Mouse (Mus musculus) hindlimb bud, embryonic 11.5 days (tissue): ENCODE measurements around the gene Pipox.

Source experiments
- DNase-seq: peaks from one replicate; pipeline ENCODE4 v3.0.0-alpha.2; 2012; ENCODE audit warnings: low read depth, low spot score; ENCODE audit errors: extremely low spot score

Gene Pipox

DNA sequence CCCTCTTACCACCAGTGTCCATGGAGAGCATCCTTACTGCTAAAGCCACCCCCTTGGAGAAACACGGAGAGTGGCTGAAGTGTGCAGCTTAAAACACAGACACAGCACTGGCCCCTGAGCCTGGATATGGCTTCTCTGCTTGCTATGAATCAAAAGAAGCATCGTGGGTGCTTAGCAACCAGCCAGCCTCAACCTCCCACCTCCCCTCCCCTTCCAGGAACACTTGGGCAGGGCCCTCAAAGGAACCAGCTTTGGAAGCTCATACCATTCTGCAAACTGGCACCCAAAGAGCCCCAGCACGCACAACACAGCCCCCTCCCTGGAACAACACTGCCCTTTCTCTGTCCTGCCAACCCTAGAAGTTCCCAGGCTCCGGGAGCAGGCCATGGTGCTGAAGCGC is 15.5 kb upstream of the Pipox start:
- DNase-seq = no peak

DNA sequence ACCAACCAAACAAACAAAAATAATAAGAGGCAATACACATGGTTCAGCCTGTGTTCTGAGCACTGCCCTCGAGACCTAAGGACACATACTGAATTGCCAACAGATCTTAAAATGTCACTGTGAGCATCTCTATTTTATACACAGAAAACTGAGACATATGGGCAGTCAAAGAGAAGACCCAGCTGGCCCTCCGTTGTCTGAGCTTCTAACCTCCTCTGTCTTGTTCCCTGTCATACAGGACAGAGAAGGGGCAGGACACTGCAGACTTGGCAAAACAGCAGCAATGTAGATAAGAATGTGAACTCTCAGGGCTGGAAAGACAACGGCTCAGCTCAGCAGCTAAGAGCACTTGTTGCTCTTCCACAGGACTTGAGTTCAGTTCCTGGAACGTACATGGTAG is 14.6 kb upstream of the Pipox start:
- no peak for DNase-seq

- DNase-seq = no peak
These were observed 12.9 kb upstream of the Pipox start for GRCm38 (mm10) chr11:77906747-77907174.

DNA sequence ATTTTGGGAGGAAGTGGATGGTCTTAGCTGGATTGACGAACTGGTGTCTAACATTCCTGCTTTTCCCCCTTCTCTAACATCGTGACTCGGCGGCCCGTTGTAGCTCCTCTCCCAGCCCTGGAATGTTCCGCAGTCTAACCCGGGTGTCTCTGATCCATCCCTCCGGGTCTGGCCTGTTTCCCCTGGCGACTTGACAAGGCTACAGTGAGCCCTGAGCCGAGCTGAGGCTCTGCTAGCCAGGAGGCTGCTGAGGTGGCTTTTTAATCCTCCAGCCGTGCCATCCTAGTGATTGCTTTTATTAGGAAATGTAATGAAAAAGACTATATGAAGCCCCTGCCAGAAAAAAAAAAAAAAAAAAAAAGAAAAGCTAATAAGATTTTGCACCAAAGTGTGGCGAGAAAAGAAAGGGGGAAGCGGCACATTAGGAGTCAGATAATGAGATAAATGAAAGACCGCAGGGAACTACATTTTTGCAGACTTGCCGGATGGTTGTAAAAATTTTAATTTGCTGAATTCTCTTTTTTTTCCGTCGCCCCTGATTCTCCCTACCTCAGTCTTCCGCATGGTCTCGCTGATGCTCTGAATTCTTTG is 12.3 kb upstream of the Pipox start:
- no peak for DNase-seq

- no peak for DNase-seq
These were observed 10.8 kb upstream of the Pipox start for GRCm38 (mm10) chr11:77904707-77905106.

- DNase-seq = no peak
These were observed 9.9 kb upstream of the Pipox start for GRCm38 (mm10) chr11:77903761-77904160.

- DNase-seq = no peak
These were observed 8.0 kb upstream of the Pipox start for GRCm38 (mm10) chr11:77901775-77902355.

DNA sequence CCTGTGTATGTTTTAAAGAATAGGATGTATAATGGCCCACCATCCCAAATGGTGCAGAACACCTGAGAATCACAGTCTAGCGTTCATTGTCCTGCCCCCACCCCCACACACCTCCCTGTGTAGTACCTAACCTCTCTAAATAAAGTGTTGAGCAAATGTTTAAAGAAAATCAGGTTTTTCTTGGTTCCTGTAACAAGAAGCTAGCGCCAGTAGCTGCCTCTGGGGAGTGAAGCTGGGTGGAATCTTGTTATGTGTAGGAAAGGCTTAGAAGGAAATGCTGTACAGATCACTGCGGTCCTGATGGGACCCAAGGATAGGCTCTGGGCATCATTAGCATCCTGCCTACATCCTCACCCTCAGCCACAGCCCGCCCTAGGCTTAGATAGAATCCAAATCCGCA is 7.5 kb upstream of the Pipox start:
- DNase-seq = no peak

DNA sequence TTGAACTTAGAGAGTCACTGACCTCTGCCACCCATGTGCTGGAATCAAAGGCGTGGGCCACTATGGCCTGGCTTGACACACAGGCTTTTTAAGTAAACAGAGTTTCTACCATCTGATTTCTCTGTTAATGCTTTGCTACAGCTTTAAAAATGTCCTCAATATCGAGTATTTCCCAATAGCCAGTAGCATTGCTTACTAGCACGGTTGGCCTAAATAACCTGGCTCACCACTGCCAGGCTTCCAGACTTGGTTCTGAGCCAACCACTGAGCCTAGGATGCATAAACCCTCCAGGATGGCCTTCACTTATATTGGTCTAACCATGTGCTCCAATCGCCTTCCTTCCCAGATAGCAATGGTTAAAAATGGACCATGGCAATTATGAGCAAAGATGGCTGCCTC is 6.8 kb upstream of the Pipox start:
- DNase-seq = no peak

- no peak for DNase-seq
These were observed 6.3 kb upstream of the Pipox start for GRCm38 (mm10) chr11:77900187-77900586.

DNA sequence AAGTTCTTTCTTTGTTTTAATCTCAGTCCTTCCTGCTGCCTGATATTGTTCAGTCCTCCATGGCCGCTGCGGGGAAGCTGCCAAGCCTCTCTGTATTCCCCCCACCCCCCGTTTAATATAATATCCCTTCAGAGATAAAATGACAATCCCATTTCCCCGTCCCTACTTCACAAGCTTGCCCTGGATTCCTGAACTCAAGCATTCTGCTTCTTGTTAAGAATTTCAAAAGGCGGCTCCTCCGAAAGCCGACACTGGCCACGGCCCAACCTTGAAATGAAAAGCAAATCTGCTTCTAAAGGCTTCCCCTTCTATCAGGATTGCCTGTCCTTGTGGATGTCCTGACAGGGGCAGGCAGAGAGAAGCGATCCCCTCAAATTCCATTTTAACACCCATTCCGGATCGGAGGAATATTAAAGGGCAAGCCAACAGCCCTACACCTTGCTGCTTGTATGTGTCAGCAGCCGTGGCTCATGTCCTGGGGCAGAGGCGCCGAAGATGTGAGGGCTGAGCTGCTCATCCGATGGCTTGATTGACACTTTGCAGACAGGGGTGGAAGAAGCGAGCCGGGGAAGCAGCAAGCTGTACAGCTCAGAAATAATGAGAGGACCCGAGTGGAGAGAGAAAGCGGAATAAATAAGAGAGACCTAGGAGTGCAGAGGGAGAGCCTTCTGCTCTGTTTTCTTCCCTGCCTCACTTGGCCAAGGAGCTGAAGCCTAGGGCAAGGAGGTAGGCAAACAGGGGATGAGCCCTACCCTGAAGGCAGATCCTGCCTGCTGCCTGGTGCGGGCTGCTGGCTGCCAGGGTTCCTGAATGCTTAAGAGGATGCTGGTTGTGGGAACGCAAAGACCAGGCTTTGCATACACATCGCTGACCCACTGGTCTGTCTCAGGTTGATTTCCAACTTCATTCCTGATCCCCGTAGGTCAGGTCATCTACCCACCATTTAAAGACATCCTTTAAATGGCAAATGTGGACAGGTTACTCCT is 3.2 kb upstream of the Pipox start:
- DNase-seq = no peak

GRCm38 (mm10) chr11:77896480-77896819 is 2.6 kb upstream of the Pipox start:
- no peak for DNase-seq

DNA sequence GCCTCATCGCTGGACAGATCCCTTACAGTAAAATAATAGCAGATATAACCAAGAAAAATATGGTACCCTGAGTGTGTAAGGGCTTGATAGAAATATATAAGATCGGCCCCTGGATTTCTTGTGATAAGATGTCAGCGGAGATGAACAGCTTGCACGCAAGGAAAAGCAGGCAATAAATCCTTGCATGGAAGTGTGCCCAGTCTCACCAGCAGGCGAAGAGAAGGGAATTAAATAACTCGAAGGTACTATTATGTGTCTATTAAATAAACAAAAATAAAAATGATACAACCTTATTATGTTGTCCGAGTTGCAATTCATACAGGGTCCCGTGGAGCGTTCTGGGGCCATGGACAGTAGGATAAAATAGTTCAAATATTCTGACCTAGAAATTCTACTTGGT is 2.1 kb upstream of the Pipox start:
- no peak for DNase-seq

DNA sequence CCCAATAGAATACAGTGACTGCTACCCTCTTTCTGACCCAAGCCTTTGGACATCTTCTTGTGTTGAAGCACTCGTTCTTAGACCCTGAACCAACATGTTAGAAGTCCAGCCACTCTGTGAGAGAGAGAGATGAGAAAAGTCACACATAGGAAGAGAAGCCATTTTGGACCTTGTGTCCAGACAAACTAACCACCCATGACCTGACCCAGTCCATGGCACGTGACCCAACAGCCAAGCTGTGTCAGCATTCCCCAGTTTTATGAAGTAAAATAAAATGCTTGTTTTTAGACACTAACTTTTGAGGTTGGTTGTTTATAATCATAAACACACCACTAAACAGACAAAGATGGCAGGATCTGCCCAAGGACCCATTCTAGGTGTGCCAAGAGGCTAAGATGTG is 1.1 kb upstream of the Pipox start:
- no peak for DNase-seq

DNA sequence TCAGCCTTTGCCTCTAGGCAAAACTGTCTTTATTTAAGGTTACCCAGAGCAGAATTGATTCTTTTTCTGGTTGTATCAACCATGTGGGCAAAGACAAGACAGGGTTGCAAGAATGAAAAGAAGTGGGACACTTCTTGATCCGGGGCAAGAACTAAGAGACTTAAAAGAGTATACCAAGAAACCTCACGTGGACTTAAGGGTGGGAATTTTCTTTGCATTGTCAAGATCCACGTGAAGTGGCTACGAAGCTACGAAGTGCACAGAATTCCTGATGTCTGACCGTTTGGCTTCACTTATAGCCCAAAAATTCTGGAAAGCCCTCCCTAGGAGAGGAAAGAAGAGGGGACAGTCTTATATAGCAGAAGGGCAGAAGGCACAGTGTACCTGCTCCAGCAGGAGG is 613 bp downstream of the Pipox start:
- DNase-seq = no peak

DNA sequence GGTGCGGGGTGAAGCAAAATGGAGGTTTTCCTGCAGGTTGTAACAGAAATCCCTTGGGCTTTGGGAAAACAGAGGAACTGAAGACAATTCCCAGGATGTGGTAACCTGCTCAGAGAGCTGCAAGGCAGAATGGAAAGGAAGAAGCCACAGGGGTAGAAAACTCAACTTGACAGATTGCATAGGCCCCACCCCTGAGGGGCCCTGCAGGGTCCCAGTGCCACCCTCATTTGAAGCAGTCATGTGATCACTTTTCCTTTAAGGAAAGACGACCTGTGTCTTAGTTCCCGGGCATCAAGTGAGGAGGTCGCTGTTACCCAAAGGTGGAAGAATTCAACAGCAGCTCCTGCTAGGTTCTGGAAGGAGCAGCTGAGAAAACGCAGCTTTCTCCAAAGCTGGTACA is 1.0 kb downstream of the Pipox start:
- no peak for DNase-seq

GRCm38 (mm10) chr11:77890648-77891258 is 3.1 kb downstream of the Pipox start:
- no peak for DNase-seq

DNA sequence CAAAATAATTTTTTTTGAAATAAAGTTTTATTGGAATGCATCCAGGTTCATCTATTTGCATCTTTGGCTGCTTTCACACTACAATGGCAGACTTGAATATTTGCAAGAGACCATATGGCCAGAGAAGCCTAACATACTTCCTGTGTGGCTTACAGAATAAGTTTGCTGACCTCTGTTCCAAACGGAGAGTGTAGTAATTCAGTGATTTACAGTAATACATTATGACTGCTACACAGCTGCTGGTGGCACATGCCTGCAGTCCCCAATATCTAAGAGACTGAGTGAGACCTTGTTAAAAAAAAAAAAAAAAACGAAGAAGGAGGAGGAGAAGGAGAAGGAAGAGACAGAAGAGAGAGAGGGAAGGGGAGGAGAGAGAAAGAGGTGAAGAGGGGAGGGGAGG is 4.4 kb downstream of the Pipox start:
- no peak for DNase-seq

DNA sequence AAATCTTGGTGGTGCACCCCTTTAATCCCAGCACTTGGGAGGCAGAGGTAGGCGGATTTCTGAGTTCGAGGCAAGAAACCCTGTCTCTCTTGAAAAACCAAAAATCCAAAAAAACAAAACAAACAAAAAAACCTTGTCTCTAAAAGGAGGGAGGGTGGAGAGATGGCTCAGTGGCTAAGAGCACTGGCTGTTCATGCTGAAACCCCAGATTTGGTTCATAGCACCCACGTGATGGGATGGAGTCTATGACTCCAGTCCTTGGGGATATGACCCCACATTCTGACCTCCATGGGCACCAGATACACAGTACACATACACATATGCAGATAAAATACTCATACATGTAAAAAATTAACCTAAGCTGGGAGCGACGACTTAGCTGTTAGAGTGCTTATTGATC is 5.0 kb downstream of the Pipox start:
- no peak for DNase-seq

DNA sequence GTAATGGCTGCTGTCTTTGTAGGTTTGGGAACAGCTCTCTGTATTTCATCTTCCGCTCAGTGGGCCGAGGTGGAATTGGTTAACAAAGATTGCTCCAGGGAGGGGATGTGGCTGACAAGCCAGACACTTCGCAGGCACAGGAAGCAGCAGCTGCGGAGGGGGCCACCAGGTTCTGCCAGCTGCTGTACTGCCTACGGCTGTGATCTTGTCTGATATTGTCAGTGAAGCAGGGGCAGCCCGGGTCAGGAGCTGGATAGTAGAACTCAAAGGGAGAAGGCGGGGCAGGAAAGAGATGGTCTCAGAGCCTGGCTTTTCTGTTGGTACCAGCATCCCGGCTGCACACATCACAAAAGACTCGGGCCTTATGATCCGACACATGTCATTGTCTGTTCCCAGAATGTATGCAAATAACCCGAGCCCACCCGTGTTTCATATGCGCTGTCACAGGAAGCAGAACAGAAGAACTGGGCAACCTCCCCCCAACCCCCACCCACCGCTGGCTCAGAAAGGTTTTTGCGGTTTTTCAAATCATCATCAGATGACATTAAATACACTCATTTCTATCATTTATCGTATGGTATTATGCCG is 6.4 kb downstream of the Pipox start:
- no peak for DNase-seq

- no peak for DNase-seq
These were observed 8.7 kb downstream of the Pipox start for GRCm38 (mm10) chr11:77885246-77885575.
